Mouse (Mus musculus) limb, embryonic 12.5 days (tissue): ENCODE measurements around the gene Igsf10. TPM values are rescaled to one million over a fixed set of nuclear protein-coding genes. Genes with fewer than 3 reads are reported as not detected.

Source experiments
- ATAC-seq: fragments of 200-750 bp; cut with Nextera tagmentation; 2 replicates; pipeline ENCODE4 v1.8.0; 2017; ENCODE audit warnings: low read depth, moderate TSS enrichment; ENCODE audit not compliant: insufficient number of reproducible peaks, insufficient read depth, low FRiP score, low TSS enrichment
- H3K27ac ChIP-seq: fragments of 300-500 bp; sonication (generic); 2 replicates; pipeline ENCODE4 v1.5.1; 2016; ENCODE audit warnings: mild to moderate bottlenecking, moderate library complexity
- H3K27me3 ChIP-seq: fragments of 300-500 bp; sonication (generic); 2 replicates; pipeline ENCODE4 v1.6.1; 2016; ENCODE audit warnings: mild to moderate bottlenecking, moderate library complexity
- H3K36me3 ChIP-seq: fragments of 300-500 bp; sonication (generic); 2 replicates; pipeline ENCODE4 v1.6.1; 2016; ENCODE audit warnings: mild to moderate bottlenecking, moderate library complexity
- H3K4me1 ChIP-seq: fragments of 300-500 bp; sonication (generic); replicated peaks from 2 replicates; pipeline ENCODE4 v1.6.1; 2016
- H3K4me2 ChIP-seq: fragments of 300-500 bp; sonication (generic); 2 replicates; pipeline ENCODE4 v1.6.1; 2016; ENCODE audit warnings: mild to moderate bottlenecking, moderate library complexity
- H3K4me3 ChIP-seq: fragments of 300-500 bp; sonication (generic); replicated peaks from 2 replicates; pipeline ENCODE4 v1.5.1; 2016; ENCODE audit warnings: mild to moderate bottlenecking
- H3K9ac ChIP-seq: fragments of 300-500 bp; sonication (generic); replicated peaks from 2 replicates; pipeline ENCODE4 v1.6.1; 2016; ENCODE audit warnings: mild to moderate bottlenecking, moderate library complexity
- H3K9me3 ChIP-seq: fragments of 300-500 bp; sonication (generic); 2 replicates; pipeline ENCODE4 v1.6.1; 2016; ENCODE audit warnings: mild to moderate bottlenecking, moderate library complexity
- WGBS: fragments of 180-500 bp; shearing (Covaris S2); methylation state at CpG from one replicate; pipeline ENCODE4 v1.1.7; 2016; 5-methylcytosine and 5-hydroxymethylcytosine counted together
- polyA plus RNA-seq: library from polyadenylated mRNA; unstranded; fragments of >200 nt; fragmentation: Nextera tagmentation; extraction: Ambion mirVana; gene quantifications from 2 replicates; pipeline ENCODE4 v1.2.1, GENCODE M21; 2016

The Igsf10 gene
- polyA plus RNA-seq, 1 experiment from 2014 or later, result 8.2 TPM

DNA sequence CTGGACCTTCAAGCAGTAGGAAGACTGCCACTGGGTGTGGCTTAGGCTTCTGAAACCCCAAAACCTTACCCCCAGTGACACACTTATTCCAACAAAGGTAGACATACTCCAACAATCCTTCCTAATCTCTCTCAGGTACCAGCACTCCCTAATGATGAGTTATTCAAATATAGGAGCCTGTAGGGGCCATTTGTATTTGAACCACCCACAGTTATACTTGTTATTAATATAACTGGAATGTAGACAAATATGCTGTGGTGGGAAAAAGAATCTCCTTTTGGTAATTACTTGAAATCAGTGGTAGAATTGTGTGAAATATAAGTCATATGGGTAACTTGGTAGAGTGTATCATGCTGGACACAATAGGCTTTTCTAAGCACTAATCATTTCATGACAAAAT lies 65.6 kb downstream of the Igsf10 start:
- no peaks in the 10 kb centered on the region for H3K27me3 ChIP-seq
- 0 out of 2 replicates have a peak, but pooled peaks cover 5% of the 10 kb centered on the region for H3K4me1 ChIP-seq
- no peak overlapping the region for H3K9ac ChIP-seq
- H3K4me3 ChIP-seq, result no peak overlapping the region
- no peak overlapping the region for H3K27ac ChIP-seq
- no peak overlapping the region for H3K4me2 ChIP-seq
- no peaks in the 10 kb centered on the region for H3K9me3 ChIP-seq
- no peaks in the 10 kb centered on the region for H3K36me3 ChIP-seq
- no peak for ATAC-seq

DNA sequence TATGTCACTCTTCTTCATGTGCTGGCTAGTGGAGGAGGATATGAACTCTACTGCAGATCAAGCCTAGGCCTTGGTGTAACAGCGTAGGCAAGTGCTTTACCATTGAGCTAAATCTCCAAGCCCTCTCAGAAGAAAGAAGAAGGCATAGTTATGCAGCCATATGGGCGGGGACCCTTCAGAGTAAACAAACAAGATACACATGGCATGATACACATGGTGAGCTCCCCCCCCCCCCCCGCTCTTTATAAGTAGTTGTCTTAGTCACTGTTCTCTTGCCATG lies 66.0 kb downstream of the Igsf10 start:
- Histone ChIP-seq H3K36me3 (no peaks in the 10 kb centered on the region), H3K9ac (no peak overlapping the region), H3K27me3 (no peaks in the 10 kb centered on the region), H3K9me3 (no peaks in the 10 kb centered on the region), H3K4me3 (no peak overlapping the region), H3K27ac (no peak overlapping the region), H3K4me1 (0 out of 2 replicates have a peak, but pooled peaks cover 5% of the 10 kb centered on the region), H3K4me2 (no peak overlapping the region)
- 84% methylated on average over 3 of the region's 3 CpGs for WGBS
- ATAC-seq, result no peak

DNA sequence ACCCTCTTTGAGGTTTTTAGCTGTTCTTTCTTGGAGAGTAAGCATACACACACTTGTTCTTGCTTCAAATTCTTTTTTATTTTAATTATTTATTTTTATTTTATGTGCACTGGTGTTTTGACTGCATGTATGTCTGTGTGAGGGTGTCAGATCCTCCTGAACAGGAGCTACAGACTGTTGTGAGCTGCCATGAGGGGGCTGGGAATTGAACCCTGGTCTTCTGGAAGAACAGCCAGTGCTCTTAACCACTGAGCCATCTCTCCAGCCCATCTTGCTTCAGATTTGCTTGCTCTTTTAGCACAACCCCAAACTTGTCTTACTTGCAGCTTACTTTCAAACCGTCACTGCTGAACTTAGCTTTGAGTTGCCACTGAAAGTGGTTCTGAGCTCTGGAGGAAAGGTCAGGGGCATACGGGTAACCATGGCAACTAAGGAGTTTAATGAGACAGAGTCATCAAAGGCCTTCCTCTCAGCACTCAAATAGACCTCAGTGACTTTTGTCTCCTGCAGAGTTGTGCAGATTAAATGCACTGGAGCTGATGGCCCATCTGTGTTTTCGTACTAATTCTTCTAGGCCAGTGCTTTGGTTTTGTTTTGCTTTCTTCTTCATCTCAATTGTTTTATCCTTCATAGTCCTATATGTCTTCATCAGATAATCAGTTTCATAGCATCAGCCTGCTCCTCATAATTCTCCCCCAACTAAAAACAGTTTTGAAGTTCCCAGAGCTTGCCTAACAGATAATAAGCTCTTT lies 66.5 kb downstream of the Igsf10 start:
- no peaks in the 10 kb centered on the region for H3K36me3 ChIP-seq
- no peak overlapping the region for H3K4me3 ChIP-seq
- WGBS, result 15% methylated on average over 3 of the region's 3 CpGs
- ATAC-seq, result no peak
- H3K4me2 ChIP-seq, result no peak overlapping the region
- no peak overlapping the region for H3K27ac ChIP-seq
- H3K9me3 ChIP-seq, result no peaks in the 10 kb centered on the region
- H3K9ac ChIP-seq, result no peak overlapping the region
- 0 out of 2 replicates have a peak, but pooled peaks cover 5% of the 10 kb centered on the region for H3K4me1 ChIP-seq
- H3K27me3 ChIP-seq, result no peaks in the 10 kb centered on the region

DNA sequence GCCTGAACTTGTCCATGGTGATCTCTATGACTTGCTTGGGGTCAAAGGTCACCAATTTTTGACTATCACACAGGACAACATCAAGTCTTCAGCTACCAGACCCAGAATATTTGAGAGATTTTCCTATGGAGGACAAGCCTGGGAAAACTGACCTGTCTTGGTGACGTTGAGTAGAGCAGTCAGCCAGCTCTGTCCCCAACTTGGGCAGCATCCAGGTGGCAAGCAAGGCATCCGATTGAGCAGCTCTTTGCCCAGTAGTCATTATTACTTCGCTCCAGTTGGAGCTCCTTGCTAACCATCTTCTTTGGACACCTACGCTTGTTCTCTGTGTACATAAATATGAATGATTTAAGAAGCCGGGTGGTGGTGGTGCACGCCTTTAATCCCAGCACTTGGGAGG lies 73.4 kb downstream of the Igsf10 start:
- Histone ChIP-seq H3K27ac (no peak overlapping the region), H3K9me3 (no peaks in the 10 kb centered on the region), H3K4me2 (no peak overlapping the region), H3K9ac (no peak overlapping the region), H3K36me3 (no peaks in the 10 kb centered on the region), H3K27me3 (no peaks in the 10 kb centered on the region), H3K4me3 (no peak overlapping the region), H3K4me1 (no peaks in the 10 kb centered on the region)
- ATAC-seq, result no peak
- WGBS, result 91% methylated on average over 6 of the region's 6 CpGs

Other genes with a start within 250 kb of the Igsf10 start
- 1.1 and 1.3 TPM in 2 replicates for gene Gpr171, start 242.6 kb downstream of the Igsf10 start, polyA plus RNA-seq
- gene P2ry14, start 190.8 kb downstream of the Igsf10 start, polyA plus RNA-seq, result 1.3 TPM in 2 replicates
- gene Gpr87, start 149.3 kb downstream of the Igsf10 start, polyA plus RNA-seq, result 0.53 and 0.92 TPM in 2 replicates
- 0.67 and 0.68 TPM in 2 replicates for gene P2ry13, start 133.5 kb downstream of the Igsf10 start, polyA plus RNA-seq
- 1.2 and 1.7 TPM in 2 replicates for gene P2ry12, start 81.5 kb downstream of the Igsf10 start, polyA plus RNA-seq